Mouse (Mus musculus) neural tube, embryonic 15.5 days (tissue): ENCODE results near the gene Nudt3. TPM values are rescaled to one million over a fixed set of nuclear protein-coding genes. Genes with fewer than 3 reads are reported as not detected.

Source experiments
- ATAC-seq: fragments of 200-750 bp; cut with Nextera tagmentation; 2 replicates; pipeline ENCODE4 v1.8.0; 2017; ENCODE audit warnings: mild to moderate bottlenecking, moderate TSS enrichment, moderate library complexity; ENCODE audit not compliant: low FRiP score
- H3K27ac ChIP-seq: fragments of 300-500 bp; sonication (generic); replicated peaks from 2 replicates; pipeline ENCODE4 v1.5.1; 2015; ENCODE audit warnings: mild to moderate bottlenecking, inconsistent platforms
- H3K27me3 ChIP-seq: fragments of 300-500 bp; sonication (generic); replicated peaks from 2 replicates; pipeline ENCODE4 v1.6.1; 2015; ENCODE audit warnings: inconsistent platforms
- H3K36me3 ChIP-seq: fragments of 300-500 bp; sonication (generic); 2 replicates; pipeline ENCODE4 v1.6.1; 2015; ENCODE audit warnings: inconsistent platforms
- H3K4me1 ChIP-seq: fragments of 300-500 bp; sonication (generic); 2 replicates; pipeline ENCODE4 v1.6.1; 2015; ENCODE audit warnings: inconsistent platforms
- H3K4me2 ChIP-seq: fragments of 300-500 bp; sonication (generic); 2 replicates; pipeline ENCODE4 v1.6.1; 2015; ENCODE audit warnings: inconsistent platforms, mild to moderate bottlenecking, moderate library complexity
- H3K4me3 ChIP-seq: fragments of 300-500 bp; sonication (generic); replicated peaks from 2 replicates; pipeline ENCODE4 v1.5.1; 2015; ENCODE audit warnings: mild to moderate bottlenecking, inconsistent platforms
- H3K9ac ChIP-seq: fragments of 300-500 bp; sonication (generic); replicated peaks from 2 replicates; pipeline ENCODE4 v1.6.1; 2015; ENCODE audit warnings: mild to moderate bottlenecking, inconsistent platforms
- H3K9me3 ChIP-seq: fragments of 300-500 bp; sonication (generic); replicated peaks from 2 replicates; pipeline ENCODE4 v1.6.1; 2016; ENCODE audit warnings: inconsistent platforms
- WGBS: fragments of 180-500 bp; shearing (Covaris S2); methylation state at CpG from one replicate; pipeline ENCODE4 v1.1.7; 2015; ENCODE audit warnings: mixed read lengths; 5-methylcytosine and 5-hydroxymethylcytosine counted together
- polyA plus RNA-seq: library from polyadenylated mRNA; unstranded; fragments of >200 nt; fragmentation: Nextera tagmentation; extraction: Ambion mirVana; gene quantifications from 2 replicates; pipeline ENCODE4 v1.2.1, GENCODE M21; 2015

Nudt3 gene
- polyA plus RNA-seq, 1 experiment from 2014 or later: 253 TPM

DNA sequence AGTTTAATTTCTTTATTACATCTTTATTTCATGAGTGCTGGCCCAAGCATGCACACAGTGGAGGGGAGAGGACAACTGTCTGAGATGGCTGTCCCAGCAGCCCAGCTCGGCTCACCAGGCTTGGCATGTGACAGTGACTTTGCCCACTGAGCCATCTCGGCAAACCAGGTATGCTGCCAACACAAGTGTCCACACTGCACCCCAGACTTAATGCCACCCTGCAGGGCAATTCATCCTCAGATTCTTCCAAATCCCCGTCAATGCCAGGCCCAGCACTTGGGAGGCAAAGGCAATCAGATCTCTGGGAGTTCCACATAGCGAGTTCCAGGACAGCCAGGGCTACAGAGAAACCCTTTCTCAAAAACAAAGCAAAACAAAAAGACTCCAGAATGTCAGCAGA lies 10.3 kb downstream of the Nudt3 start:
- Histone ChIP-seq H3K9ac (no peak overlapping the region), H3K36me3 (peaks cover 11% of the 10 kb centered on the region; the same call in 1 of the 2 replicates), H3K4me1 (peaks cover 52% of the 10 kb centered on the region), H3K9me3 (no peaks in the 10 kb centered on the region), H3K4me2 (no peak overlapping the region), H3K27ac (no peak overlapping the region; the same call in 1 of the 2 replicates), H3K4me3 (no peak overlapping the region), H3K27me3 (no peaks in the 10 kb centered on the region)
- no peak for ATAC-seq
- WGBS: 61% methylated on average over 4 of the region's 4 CpGs

GRCm38 (mm10) chr17:27611994-27612393 lies 11.3 kb downstream of the Nudt3 start:
- 0 out of 2 replicates have a peak overlapping the region, but pooled peaks have one; percentile 4 for H3K27ac ChIP-seq
- no peak overlapping the region for H3K4me3 ChIP-seq
- no peak for ATAC-seq
- no peak overlapping the region for H3K9ac ChIP-seq
- no peaks in the 10 kb centered on the region for H3K9me3 ChIP-seq
- no peak overlapping the region; the same call in 1 of the 2 replicates for H3K4me2 ChIP-seq
- no peaks in the 10 kb centered on the region for H3K27me3 ChIP-seq
- WGBS: 81% methylated on average over 5 of the region's 5 CpGs
- H3K36me3 ChIP-seq: peaks cover 7% of the 10 kb centered on the region; the same call in 1 of the 2 replicates
- peaks cover 52% of the 10 kb centered on the region for H3K4me1 ChIP-seq

GRCm38 (mm10) chr17:27611519-27611884 lies 11.8 kb downstream of the Nudt3 start:
- Histone ChIP-seq H3K9me3 (no peaks in the 10 kb centered on the region), H3K9ac (no peak overlapping the region), H3K4me1 (peaks cover 56% of the 10 kb centered on the region), H3K27ac (peak overlapping the region; percentile 4; the same call in 1 of the 2 replicates), H3K27me3 (no peaks in the 10 kb centered on the region), H3K4me3 (no peak overlapping the region), H3K4me2 (no peak overlapping the region; the same call in 1 of the 2 replicates), H3K36me3 (peaks cover 5% of the 10 kb centered on the region; the same call in 1 of the 2 replicates)
- 65% methylated on average over 3 of the region's 3 CpGs for WGBS
- no peak for ATAC-seq

DNA sequence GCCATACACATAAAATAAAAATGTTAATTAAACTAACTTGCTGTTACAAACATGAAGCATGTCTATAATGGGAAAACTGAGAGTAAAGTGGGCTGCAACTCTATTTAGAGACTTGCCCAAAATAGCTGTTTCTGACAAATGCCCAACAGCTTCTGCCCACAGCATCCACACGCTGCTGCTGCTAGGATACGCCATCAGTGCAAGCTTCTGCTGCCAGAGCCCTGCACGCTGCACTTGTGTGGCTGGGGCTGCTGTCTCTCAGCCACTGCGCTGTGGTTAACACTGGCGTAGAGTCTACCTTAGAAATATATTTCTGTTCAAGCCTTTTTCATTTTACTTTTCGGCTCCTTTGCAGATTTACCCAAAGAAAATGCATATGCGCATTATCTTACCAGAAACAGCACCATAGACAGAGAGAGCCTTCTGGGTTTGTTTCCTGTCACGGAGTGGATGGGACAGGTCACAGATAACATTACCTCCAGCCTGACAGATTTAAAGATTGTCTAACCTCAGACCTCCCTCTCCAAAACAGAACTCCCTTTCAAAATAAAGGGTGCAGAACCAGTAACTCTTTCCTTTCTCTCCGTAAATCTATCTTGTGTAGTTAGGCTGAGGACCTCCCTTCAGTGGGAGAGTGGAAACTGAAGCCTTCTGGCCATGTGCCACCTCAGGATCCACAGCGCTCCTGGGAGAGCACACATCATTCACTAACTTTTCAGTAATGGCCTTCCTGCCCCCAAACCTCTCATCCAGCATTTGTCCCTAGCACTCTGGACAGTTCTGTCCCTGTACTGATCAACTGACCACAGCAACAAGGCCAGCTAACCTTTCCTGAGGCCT lies 12.4 kb downstream of the Nudt3 start:
- WGBS: 65% methylated on average over 10 of the region's 10 CpGs
- no peaks in the 10 kb centered on the region for H3K27me3 ChIP-seq
- no peak overlapping the region; the same call in 1 of the 2 replicates for H3K9ac ChIP-seq
- H3K4me3 ChIP-seq: no peak overlapping the region
- peak overlapping the region; percentile 51 for H3K27ac ChIP-seq
- no peak for ATAC-seq
- no peak overlapping the region for H3K4me2 ChIP-seq
- no peaks in the 10 kb centered on the region for H3K9me3 ChIP-seq
- H3K4me1 ChIP-seq: peaks cover 60% of the 10 kb centered on the region
- H3K36me3 ChIP-seq: peaks cover 4% of the 10 kb centered on the region; the same call in 1 of the 2 replicates

DNA sequence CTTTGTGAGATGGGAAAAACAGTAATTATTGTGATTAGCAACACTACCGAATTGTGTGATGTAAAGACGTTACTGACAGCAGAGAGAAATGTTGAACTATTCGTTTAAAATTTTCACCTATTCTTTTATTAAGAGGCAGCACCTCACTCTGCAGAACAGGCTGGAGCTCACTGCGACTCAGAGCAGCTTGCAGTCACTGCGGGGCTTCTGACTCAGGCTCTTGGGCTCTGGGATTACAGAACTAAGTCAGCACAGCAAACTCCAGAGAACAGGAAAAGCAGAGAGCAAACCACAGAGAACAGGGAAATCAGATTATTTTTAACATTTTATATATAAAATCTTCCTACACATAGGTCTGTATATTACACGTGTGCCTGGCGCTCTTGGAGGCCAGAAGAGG lies 13.7 kb downstream of the Nudt3 start:
- WGBS: 86% methylated on average over 7 of the region's 7 CpGs

DNA sequence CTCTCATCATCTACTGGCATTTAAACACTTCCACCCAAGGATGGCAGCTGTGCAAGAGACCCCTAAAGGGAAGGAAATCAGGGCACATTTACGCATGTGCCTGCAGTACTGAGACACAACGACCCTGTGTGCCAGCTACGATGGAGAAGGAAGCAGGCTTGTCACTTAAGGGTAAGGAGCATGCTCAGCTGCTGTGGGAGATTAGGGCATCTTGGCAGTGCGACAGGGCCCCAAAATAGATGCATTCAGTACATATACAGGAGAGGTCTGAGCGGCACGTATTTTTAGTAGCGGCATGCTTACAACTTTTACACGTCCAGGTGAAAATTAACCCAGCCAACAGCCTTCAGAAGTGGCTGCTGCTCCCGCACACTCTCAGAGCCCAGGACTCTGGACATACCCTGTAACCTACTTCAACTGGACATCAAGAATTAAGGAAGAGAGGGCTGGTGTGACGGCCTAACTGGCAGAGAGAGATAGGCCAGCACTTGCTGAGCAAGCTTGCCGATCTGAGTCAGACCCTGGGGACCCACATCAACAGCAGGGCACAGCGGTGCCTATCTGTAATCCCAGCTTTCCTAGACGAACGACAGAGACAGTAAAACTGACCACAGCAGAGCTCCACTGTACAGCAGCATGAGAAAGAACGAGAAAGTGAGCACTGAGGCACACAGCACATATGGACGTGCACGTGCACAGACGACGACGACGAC lies 19.6 kb downstream of the Nudt3 start:
- Histone ChIP-seq H3K27me3 (no peaks in the 10 kb centered on the region), H3K36me3 (peaks cover 4% of the 10 kb centered on the region; the same call in 1 of the 2 replicates), H3K4me3 (no peak overlapping the region), H3K4me1 (peaks cover 67% of the 10 kb centered on the region), H3K4me2 (no peak overlapping the region), H3K27ac (peak overlapping the region; percentile 38; the same call in 1 of the 2 replicates), H3K9ac (no peak overlapping the region), H3K9me3 (no peaks in the 10 kb centered on the region)
- 58% methylated on average over 21 of the region's 21 CpGs for WGBS
- no peak for ATAC-seq

More for the DNA sequence above, 13.7 kb downstream of the Nudt3 start:
- peaks cover 65% of the 10 kb centered on the region for H3K4me1 ChIP-seq
- H3K4me2 ChIP-seq: no peak overlapping the region
- H3K4me3 ChIP-seq: no peak overlapping the region
- peaks cover 4% of the 10 kb centered on the region; the same call in 1 of the 2 replicates for H3K36me3 ChIP-seq
- H3K9me3 ChIP-seq: no peaks in the 10 kb centered on the region
- H3K27ac ChIP-seq: no peak overlapping the region; the same call in 1 of the 2 replicates
- ATAC-seq: no peak
- no peak overlapping the region for H3K9ac ChIP-seq
- H3K27me3 ChIP-seq: no peaks in the 10 kb centered on the region

- Histone ChIP-seq H3K27ac (peak overlapping the region; percentile 38; the same call in 1 of the 2 replicates), H3K4me1 (peaks cover 72% of the 10 kb centered on the region), H3K36me3 (peaks cover 2% of the 10 kb centered on the region; the same call in 1 of the 2 replicates), H3K9ac (no peak overlapping the region), H3K27me3 (no peaks in the 10 kb centered on the region), H3K4me2 (no peak overlapping the region), H3K9me3 (no peaks in the 10 kb centered on the region), H3K4me3 (no peak overlapping the region)
- no peak for ATAC-seq
- WGBS: 81% methylated on average over 2 of the region's 2 CpGs
These were observed 20.3 kb downstream of the Nudt3 start for GRCm38 (mm10) chr17:27603036-27603435.

- Histone ChIP-seq H3K4me2 (no peak overlapping the region), H3K36me3 (peaks cover 12% of the 10 kb centered on the region), H3K27ac (no peak overlapping the region), H3K27me3 (no peaks in the 10 kb centered on the region), H3K4me3 (no peak overlapping the region), H3K9me3 (no peaks in the 10 kb centered on the region), H3K4me1 (peaks cover 76% of the 10 kb centered on the region), H3K9ac (no peak overlapping the region)
- 63% methylated on average over 5 of the region's 5 CpGs for WGBS
- ATAC-seq: no peak
These were observed 22.4 kb downstream of the Nudt3 start for GRCm38 (mm10) chr17:27600869-27601268.

GRCm38 (mm10) chr17:27600286-27600685 lies 23.0 kb downstream of the Nudt3 start:
- peaks cover 76% of the 10 kb centered on the region for H3K4me1 ChIP-seq
- peaks cover 18% of the 10 kb centered on the region for H3K36me3 ChIP-seq

GRCm38 (mm10) chr17:27596376-27597190 lies 26.7 kb downstream of the Nudt3 start:
- 83% methylated on average over 21 of the region's 21 CpGs for WGBS
- Histone ChIP-seq H3K4me2 (no peak overlapping the region), H3K27me3 (no peaks in the 10 kb centered on the region), H3K36me3 (peaks cover 43% of the 10 kb centered on the region), H3K27ac (no peak overlapping the region), H3K9ac (no peak overlapping the region), H3K4me1 (peaks cover 43% of the 10 kb centered on the region), H3K4me3 (no peak overlapping the region), H3K9me3 (no peaks in the 10 kb centered on the region)
- ATAC-seq: no peak

More at GRCm38 (mm10) chr17:27600286-27600685, 23.0 kb downstream of the Nudt3 start:
- Histone ChIP-seq H3K27ac (no peak overlapping the region), H3K9ac (no peak overlapping the region), H3K4me2 (no peak overlapping the region), H3K9me3 (no peaks in the 10 kb centered on the region), H3K4me3 (no peak overlapping the region), H3K27me3 (no peaks in the 10 kb centered on the region)
- ATAC-seq: no peak
- WGBS: 83% methylated on average over 3 of the region's 3 CpGs
